Mouse (Mus musculus) monocyte, adult 5-6 weeks (primary cell): ENCODE data around the gene Gm15091. TPM values are rescaled to one million over a fixed set of nuclear protein-coding genes. Genes with fewer than 3 reads are reported as not detected.
"Not testable (repeated sequence)": the region's sequence is repeated elsewhere in the genome, so short reads cannot be mapped to it uniquely, and the experiment has no call there.

Source experiments
- ATAC-seq: fragments of 153-309, 156-312 bp; replicated peaks from 2 replicates; pipeline ENCODE4 v1.8.0; 2017; ENCODE audit warnings: mild to moderate bottlenecking; ENCODE audit not compliant: low TSS enrichment, insufficient number of reproducible peaks, severe bottlenecking, poor library complexity, low FRiP score
- total RNA-seq: library from RNA; stranded (forward); fragments of 200-1000, 200-491, 200-594 nt; gene quantifications from 3 replicates; pipeline ENCODE4 v1.2.3, GENCODE M21; 2017

The Gm15091 gene
- total RNA-seq = not detected in 3 replicates

GRCm38 (mm10) chrX:149941355-149941754, at the start of gene Gm15091:
Gm15091 (plus strand) TSS chrX:149941655.
- not testable (repeated sequence) for ATAC-seq

Other genes with a start within 250 kb of the Gm15091 start
- not detected in 3 replicates for gene Gm15097, start 157.2 kb upstream of the Gm15091 start, total RNA-seq